8 mouse cellular contexts compared by ENCODE assay signal in genomic region chr14:55884166-55884565, GRCm38 (mm10). TPM values are rescaled to one million over a fixed set of nuclear protein-coding genes. Genes with fewer than 3 reads are reported as not detected.
DNase-seq lines count a peak whose midpoint lies in the region; ATAC-seq and TF ChIP-seq lines count a peak whose summit lies in the region.

Cbln3 (minus strand) TSS chr14:55884392.

- H3K27me3 ChIP-seq in intestine, embryonic 15.5 days (replicated peaks): no peaks in the 10 kb centered on the region
- no peaks in the 10 kb centered on the region for H3K27me3 ChIP-seq in liver, postnatal 0 days (ENCODE audit: insufficient read depth, low read length)
- H3K27me3 ChIP-seq in neural tube, embryonic 15.5 days (replicated peaks): no peaks in the 10 kb centered on the region

- peaks cover 39% of the 10 kb centered on the region for H3K4me1 ChIP-seq in intestine, embryonic 15.5 days (replicated peaks)
- H3K4me1 ChIP-seq in liver, postnatal 0 days (ENCODE audit: insufficient read depth): peaks cover 40% of the 10 kb centered on the region
- peaks cover 32% of the 10 kb centered on the region for H3K4me1 ChIP-seq in neural tube, embryonic 15.5 days

- H3K4me2 ChIP-seq in intestine, embryonic 15.5 days (replicated peaks): peak within 1 kb of the TSS; percentile 76
- H3K4me2 ChIP-seq in liver, postnatal 0 days (ENCODE audit: low read depth, low read length): peak within 1 kb of the TSS; percentile 77
- peak within 1 kb of the TSS; percentile 83 for H3K4me2 ChIP-seq in neural tube, embryonic 15.5 days

- H3K9me3 ChIP-seq in intestine, embryonic 15.5 days: no peaks in the 10 kb centered on the region
- H3K9me3 ChIP-seq in liver, postnatal 0 days (ENCODE audit: low read length): no peaks in the 10 kb centered on the region
- no peaks in the 10 kb centered on the region for H3K9me3 ChIP-seq in neural tube, embryonic 15.5 days (replicated peaks)

- H3K9ac ChIP-seq in intestine, embryonic 15.5 days: peak within 1 kb of the TSS; percentile 86
- peak within 1 kb of the TSS; percentile 92 for H3K9ac ChIP-seq in liver, postnatal 0 days (replicated peaks)
- peak within 1 kb of the TSS; percentile 74 for H3K9ac ChIP-seq in neural tube, embryonic 15.5 days (replicated peaks)

- peaks cover 23% of the 10 kb centered on the region for H3K36me3 ChIP-seq in intestine, embryonic 15.5 days
- H3K36me3 ChIP-seq in liver, postnatal 0 days (replicated peaks; ENCODE audit: insufficient read depth, low read length): peaks cover 29% of the 10 kb centered on the region
- H3K36me3 ChIP-seq in neural tube, embryonic 15.5 days: peaks cover 26% of the 10 kb centered on the region

- H3K27ac ChIP-seq in intestine, embryonic 15.5 days: peak within 1 kb of the TSS; percentile 98
- peak within 1 kb of the TSS; percentile 98 for H3K27ac ChIP-seq in liver, postnatal 0 days (ENCODE audit: low read depth)
- H3K27ac ChIP-seq in neural tube, embryonic 15.5 days (replicated peaks): peak within 1 kb of the TSS; percentile 87

- intact Hi-C loops in gastrocnemius, postnatal 14 days (cut with DNase I; ENCODE audit: low total_unique reads): no loop called here

- TF ChIP-seq CTCF in liver, postnatal 0 days (IDR thresholded peaks at IDR 0.05; ENCODE audit: low read depth): no peak

- TF ChIP-seq EP300 in liver, postnatal 0 days (IDR thresholded peaks at IDR 0.05; ENCODE audit: low read depth): no peak

- ATAC-seq in intestine, embryonic 15.5 days: peak; percentile 13; the same call in 1 of the 2 replicates
- peak; percentile 8 for ATAC-seq in liver, postnatal 0 days
- peak; percentile 39 for ATAC-seq in neural tube, embryonic 15.5 days (ENCODE audit: low FRiP score)

- 40% methylated on average over 4 of the region's 4 CpGs for WGBS in intestine, embryonic 15.5 days
- 30% methylated on average over 4 of the region's 4 CpGs for WGBS in liver, postnatal 0 days (ENCODE audit: insufficient replicate concordance)
- WGBS in neural tube, embryonic 15.5 days: 18% methylated on average over 4 of the region's 4 CpGs

- H3K4me3 ChIP-seq in intestine, embryonic 15.5 days (replicated peaks): peak within 1 kb of the TSS; percentile 82
- peak within 1 kb of the TSS; percentile 74 for H3K4me3 ChIP-seq in liver, postnatal 0 days (ENCODE audit: low read depth, low read length)
- H3K4me3 ChIP-seq in neural tube, embryonic 15.5 days (replicated peaks): peak within 1 kb of the TSS; percentile 78

- DNase-seq in right cerebral cortex, postnatal 10 days (ENCODE audit: low spot score in 2 of 2): peak; percentile 60 to 71
- DNase-seq in right cerebral cortex, postnatal 25 days: no peak
- DNase-seq in cerebellum, adult 18-20 months: peak; percentile 98 to 99
- DNase-seq in gastrocnemius, postnatal 14 days: peak; percentile 73
- DNase-seq in liver, postnatal 0 days: peak; percentile 70
- DNase-seq in embryo, embryonic 9.5 days (ENCODE audit: extremely low spot score): no peak

RNA-seq across cellular contexts. Expression of gene Cbln3, which starts in this region (rescaled TPM):
- under 1 TPM; 0.11 to 0.12 TPM for total RNA-seq in gastrocnemius, postnatal 14 days (2021)
- polyA plus RNA-seq in intestine, embryonic 15.5 days (2015; fragmentation: Nextera tagmentation; extraction: Ambion mirVana): 0.18 and 0.29 TPM in 2 replicates
- polyA plus RNA-seq in liver, postnatal 0 days (2015; fragmentation: Nextera tagmentation; extraction: Ambion mirVana): 0.29 and 0.40 TPM in 2 replicates
- polyA plus RNA-seq in neural tube, embryonic 15.5 days (2015; fragmentation: Nextera tagmentation; extraction: Ambion mirVana): 0.45 and 0.58 TPM in 2 replicates

Comparison
In these comparisons a context has a peak if more than half of its experiments do, and no peak if none do; other contexts are left out.
1. DNase-seq: peak in right cerebral cortex, postnatal 10 days (2 of 2) and cerebellum, adult 18-20 months (2 of 2); none in right cerebral cortex, postnatal 25 days (single experiment) and embryo, embryonic 9.5 days (single experiment).
2. Peak in DNase-seq in gastrocnemius, postnatal 14 days; RNA of the gene not detected or under 1 TPM.
3. Peak in ATAC-seq, H3K4me3 ChIP-seq, H3K27ac ChIP-seq, H3K9ac ChIP-seq and H3K4me2 ChIP-seq in intestine, embryonic 15.5 days; RNA of the gene not detected or under 1 TPM.
4. Peak in DNase-seq, ATAC-seq, H3K4me3 ChIP-seq, H3K27ac ChIP-seq, H3K9ac ChIP-seq and H3K4me2 ChIP-seq in liver, postnatal 0 days; RNA of the gene not detected or under 1 TPM.
5. Peak in ATAC-seq, H3K4me3 ChIP-seq, H3K27ac ChIP-seq, H3K9ac ChIP-seq and H3K4me2 ChIP-seq in neural tube, embryonic 15.5 days; RNA of the gene not detected or under 1 TPM.
6. Peak in every context shown above with its lines, with median percentiles within 50 percentile points of each other: ATAC-seq, H3K27ac ChIP-seq, H3K4me2 ChIP-seq, H3K4me3 ChIP-seq and H3K9ac ChIP-seq.